Mouse (Mus musculus): ENCODE results near the gene Srxn1.

Gene Srxn1

DNA sequence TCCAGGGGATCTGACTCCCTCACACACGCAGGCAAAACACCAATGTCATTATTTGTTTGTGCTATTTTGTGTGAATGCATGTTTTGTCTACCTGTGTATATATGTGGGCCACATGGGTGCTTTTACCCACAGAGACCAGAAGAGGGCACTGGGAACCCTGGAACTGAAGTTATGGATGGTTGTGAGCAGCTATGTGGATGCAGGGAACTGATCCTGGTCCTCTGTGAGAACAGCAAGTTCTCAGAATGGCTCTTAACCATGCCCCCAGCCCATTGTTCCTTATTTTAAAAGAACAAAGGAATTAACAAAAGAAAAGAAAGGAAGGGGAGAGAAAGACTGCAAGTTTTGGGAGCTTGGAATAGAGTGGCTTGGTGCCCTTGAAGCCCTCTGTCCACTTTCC, 54.2 kb downstream of the Srxn1 start:
- DNase-seq (ENCODE audit: low read depth, low spot score): no peak

Measured in WW6 (cell line).